Mouse (Mus musculus) kidney, embryonic 15.5 days (tissue): ENCODE measurements around the gene Rc3h2. TPM values are rescaled to one million over a fixed set of nuclear protein-coding genes. Genes with fewer than 3 reads are reported as not detected.

Experiments
- ATAC-seq: fragments of 200-750 bp; cut with Nextera tagmentation; replicated peaks from 2 replicates; pipeline ENCODE4 v1.8.0; 2017; ENCODE audit warnings: moderate TSS enrichment; ENCODE audit not compliant: low FRiP score
- H3K27ac ChIP-seq: fragments of 300-500 bp; sonication (generic); 2 replicates; pipeline ENCODE4 v1.5.1; 2015; ENCODE audit warnings: mild to moderate bottlenecking, inconsistent platforms
- H3K27me3 ChIP-seq: fragments of 300-500 bp; sonication (generic); 2 replicates; pipeline ENCODE4 v1.6.1; 2015; ENCODE audit warnings: inconsistent platforms
- H3K36me3 ChIP-seq: fragments of 300-500 bp; sonication (generic); 2 replicates; pipeline ENCODE4 v1.6.1; 2015; ENCODE audit warnings: inconsistent platforms
- H3K4me1 ChIP-seq: fragments of 300-500 bp; sonication (generic); 2 replicates; pipeline ENCODE4 v1.6.1; 2015; ENCODE audit warnings: inconsistent platforms
- H3K4me2 ChIP-seq: fragments of 300-500 bp; sonication (generic); 2 replicates; pipeline ENCODE4 v1.6.1; 2015; ENCODE audit warnings: moderate library complexity, mild to moderate bottlenecking, inconsistent platforms
- H3K4me3 ChIP-seq: fragments of 300-500 bp; sonication (generic); replicated peaks from 2 replicates; pipeline ENCODE4 v1.5.1; 2015; ENCODE audit warnings: mild to moderate bottlenecking, inconsistent platforms
- H3K9ac ChIP-seq: fragments of 300-500 bp; sonication (generic); 2 replicates; pipeline ENCODE4 v1.6.1; 2015; ENCODE audit warnings: mild to moderate bottlenecking, inconsistent platforms
- H3K9me3 ChIP-seq: fragments of 300-500 bp; sonication (generic); replicated peaks from 2 replicates; pipeline ENCODE4 v1.6.1; 2016; ENCODE audit warnings: inconsistent platforms
- WGBS: fragments of 180-500 bp; shearing (Covaris S2); methylation state at CpG from one replicate; pipeline ENCODE4 v1.1.7; 2015; ENCODE audit warnings: mixed read lengths; 5-methylcytosine and 5-hydroxymethylcytosine counted together
- polyA plus RNA-seq: library from polyadenylated mRNA; unstranded; fragments of >200 nt; fragmentation: Nextera tagmentation; extraction: Ambion mirVana; gene quantifications from 2 replicates; pipeline ENCODE4 v1.2.1, GENCODE M21; 2015

Rc3h2 gene
- polyA plus RNA-seq = 14.2 and 15.6 TPM in 2 replicates

DNA sequence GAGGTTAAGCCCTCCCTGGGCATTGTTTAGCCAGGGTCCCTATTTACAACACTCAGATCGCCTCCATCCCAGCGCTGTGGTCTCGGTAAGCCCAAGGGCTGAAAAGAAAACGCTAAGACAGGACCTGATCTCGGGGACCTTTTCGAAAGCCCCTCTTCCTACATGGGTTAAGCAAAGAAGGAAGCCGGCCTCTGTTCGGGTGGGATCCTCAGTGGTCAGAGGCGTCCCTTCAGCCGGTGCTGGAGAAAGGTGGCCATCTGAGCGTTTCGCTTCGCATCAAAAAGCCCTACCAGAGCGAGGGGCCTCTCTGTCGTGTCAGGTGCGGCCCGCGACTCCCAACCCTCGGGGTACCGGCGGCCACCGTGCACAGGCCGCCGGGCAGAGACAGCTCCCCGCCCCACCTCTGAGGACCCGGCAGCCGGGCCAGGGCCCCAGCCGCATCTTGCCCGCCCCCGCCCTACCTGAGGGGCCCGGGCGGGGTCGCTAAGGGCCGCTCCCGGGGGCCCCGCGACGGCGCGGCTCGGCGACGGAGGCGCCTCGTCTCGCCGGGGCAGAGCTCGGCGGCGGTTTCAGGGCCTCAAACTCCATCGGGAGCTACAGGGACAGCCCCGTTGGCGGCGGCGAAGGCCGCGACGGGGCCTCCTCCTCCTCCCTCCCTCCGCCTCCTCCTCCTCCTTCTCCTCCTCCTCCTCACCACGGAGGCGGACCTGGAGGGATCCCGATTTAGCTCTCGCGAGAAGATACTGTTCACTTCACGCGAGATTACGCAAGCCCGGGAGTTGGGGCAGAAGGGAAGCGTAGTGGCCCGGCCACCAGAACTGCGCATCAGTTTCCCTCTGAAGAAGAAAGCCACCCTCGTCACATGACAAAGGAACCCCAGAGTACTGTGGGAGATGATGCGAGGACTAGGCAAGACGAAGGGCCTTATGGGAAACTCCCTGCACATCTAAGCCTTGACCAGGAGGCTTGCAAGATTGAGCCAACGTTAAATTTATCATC is at the start of gene Rc3h2:
Rc3h2 (minus strand) TSS at position 598 of the 999 bp plus-strand sequence.
- peak; percentile 99 for ATAC-seq
- Histone ChIP-seq H3K9me3 (no peaks in the 10 kb centered on the region), H3K4me3 (peak within 1 kb of the TSS; percentile 99), H3K4me2 (peak within 1 kb of the TSS; percentile 69), H3K4me1 (0 out of 2 replicates have a peak, but pooled peaks cover 2% of the 10 kb centered on the region), H3K27ac (peak within 1 kb of the TSS; percentile 97), H3K36me3 (peaks cover 4% of the 10 kb centered on the region), H3K9ac (peak within 1 kb of the TSS; percentile 99), H3K27me3 (no peaks in the 10 kb centered on the region)
- under 1% methylated on average over 68 of the region's 75 CpGs for WGBS

DNA sequence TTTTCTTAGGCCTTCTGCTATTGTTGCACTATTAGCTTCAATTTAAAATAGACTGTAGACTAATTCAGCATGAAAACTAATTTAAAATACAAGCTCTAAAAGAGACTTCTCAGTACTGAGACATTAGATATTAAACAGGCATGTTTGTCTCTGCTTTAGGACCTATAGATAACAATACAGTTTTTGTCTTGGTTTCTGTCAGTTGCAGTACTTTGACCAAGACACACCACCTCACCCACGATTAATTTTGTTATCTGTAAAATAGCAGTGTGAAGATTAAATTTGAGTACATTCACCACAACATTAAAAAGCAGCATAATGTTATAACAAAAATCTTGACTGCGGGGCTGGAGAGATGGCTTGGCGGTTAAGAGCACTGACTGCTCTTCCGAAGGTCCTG is 43.6 kb upstream of the Rc3h2 start:
- Histone ChIP-seq H3K27ac (no peak overlapping the region), H3K4me2 (no peak overlapping the region), H3K9ac (no peak overlapping the region), H3K4me3 (no peak overlapping the region), H3K27me3 (no peaks in the 10 kb centered on the region), H3K36me3 (peaks cover 16% of the 10 kb centered on the region), H3K9me3 (no peaks in the 10 kb centered on the region), H3K4me1 (no peaks in the 10 kb centered on the region)
- no peak for ATAC-seq
- WGBS = 96% methylated on average over 4 of the region's 4 CpGs

DNA sequence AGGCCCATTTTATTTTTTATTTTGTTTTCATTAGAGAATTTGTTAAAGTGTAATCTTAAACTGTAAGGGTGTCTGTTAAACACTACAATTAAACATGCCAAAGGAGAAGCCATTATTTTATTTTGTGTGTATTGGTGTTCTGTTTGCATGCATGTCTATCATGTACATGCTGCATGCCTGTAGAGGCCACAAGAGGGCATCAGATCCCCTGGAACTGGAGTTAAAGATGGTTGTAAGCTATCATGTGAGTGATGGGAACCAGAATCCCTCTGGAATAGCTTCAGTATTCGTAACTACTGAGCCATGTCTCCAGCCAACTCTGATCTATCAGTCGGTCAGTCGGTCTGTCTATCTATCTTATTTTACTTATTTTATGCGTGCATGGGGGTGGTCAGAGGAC is 38.0 kb upstream of the Rc3h2 start:
- 96% methylated on average over 4 of the region's 4 CpGs for WGBS
- Histone ChIP-seq H3K36me3 (no peaks in the 10 kb centered on the region), H3K27ac (no peak overlapping the region), H3K27me3 (no peaks in the 10 kb centered on the region), H3K9me3 (no peaks in the 10 kb centered on the region), H3K4me3 (no peak overlapping the region), H3K4me1 (no peaks in the 10 kb centered on the region), H3K9ac (no peak overlapping the region), H3K4me2 (no peak overlapping the region)
- no peak for ATAC-seq

DNA sequence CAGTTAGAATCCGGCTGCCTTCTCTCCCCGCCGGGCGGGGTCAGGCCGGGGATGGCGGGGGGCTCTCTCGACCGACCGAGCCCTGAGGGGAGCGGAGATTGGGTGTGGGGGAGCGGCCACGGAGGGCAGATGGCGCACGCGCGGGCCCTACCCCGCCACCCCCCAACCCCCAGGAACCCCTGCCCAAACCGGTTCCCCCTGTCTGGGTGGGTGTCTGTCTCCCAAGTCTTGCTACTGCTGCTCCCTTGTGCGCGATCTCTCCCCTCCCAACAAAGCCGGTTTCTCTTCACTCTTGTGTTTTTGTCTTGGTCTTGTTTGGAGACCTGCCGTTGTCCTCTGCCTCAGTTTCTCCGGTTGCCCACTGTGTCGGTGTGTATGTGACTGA is 29.7 kb upstream of the Rc3h2 start:
- H3K9ac ChIP-seq = peak overlapping the region; percentile 91
- H3K4me1 ChIP-seq = peaks cover 16% of the 10 kb centered on the region
- H3K36me3 ChIP-seq = 0 out of 2 replicates have a peak, but pooled peaks cover 5% of the 10 kb centered on the region
- no peaks in the 10 kb centered on the region for H3K27me3 ChIP-seq
- no peaks in the 10 kb centered on the region for H3K9me3 ChIP-seq
- under 1% methylated on average over 21 of the region's 24 CpGs for WGBS
- peak overlapping the region; percentile 84 for H3K4me2 ChIP-seq
- peak; percentile 88 for ATAC-seq
- peak overlapping the region; percentile 96 for H3K4me3 ChIP-seq
- H3K27ac ChIP-seq = peak overlapping the region; percentile 89

DNA sequence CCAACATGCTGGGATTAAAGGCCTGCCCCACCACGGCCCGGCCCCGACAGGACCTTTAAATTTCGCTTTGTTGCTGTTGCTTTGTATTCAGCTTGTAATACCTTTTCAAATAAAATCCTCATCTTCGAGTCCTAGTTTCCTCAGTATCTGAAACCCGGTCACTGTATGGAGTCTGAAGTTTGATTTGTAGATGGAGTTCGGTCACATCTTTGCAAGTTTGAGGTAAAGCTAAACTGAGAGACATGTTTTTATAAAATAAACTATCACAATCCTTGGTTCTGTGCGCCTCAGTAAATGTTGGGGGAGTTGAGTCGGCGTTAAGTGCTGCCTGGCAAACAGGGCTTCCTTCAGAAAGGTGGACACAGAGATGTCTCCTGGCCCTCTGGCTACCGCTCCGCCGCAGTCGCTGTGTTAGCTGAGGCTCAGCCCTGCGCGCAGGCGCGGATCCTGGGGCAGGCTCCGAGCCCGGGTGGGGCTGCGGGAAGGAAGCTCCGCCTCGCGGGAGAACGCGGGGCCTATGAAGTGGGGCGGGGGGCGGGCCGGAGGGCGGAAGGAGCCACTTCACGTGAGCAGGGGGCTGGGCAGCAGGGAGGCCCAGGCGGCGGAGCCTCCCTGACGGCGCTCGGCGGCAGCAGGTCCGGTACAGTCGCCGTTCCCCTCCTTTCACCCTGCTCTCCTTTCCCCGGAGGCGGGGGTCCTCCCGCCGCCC is 29.1 kb upstream of the Rc3h2 start:
- peaks cover 16% of the 10 kb centered on the region for H3K4me1 ChIP-seq
- H3K9me3 ChIP-seq = no peaks in the 10 kb centered on the region
- 7% methylated on average over 43 of the region's 44 CpGs for WGBS
- peak overlapping the region; percentile 91 for H3K9ac ChIP-seq
- 0 out of 2 replicates have a peak, but pooled peaks cover 6% of the 10 kb centered on the region for H3K36me3 ChIP-seq
- peak overlapping the region; percentile 84 for H3K4me2 ChIP-seq
- peak overlapping the region; percentile 96 for H3K4me3 ChIP-seq
- no peaks in the 10 kb centered on the region for H3K27me3 ChIP-seq
- peak overlapping the region; percentile 89 for H3K27ac ChIP-seq
- ATAC-seq = peak; percentile 100

DNA sequence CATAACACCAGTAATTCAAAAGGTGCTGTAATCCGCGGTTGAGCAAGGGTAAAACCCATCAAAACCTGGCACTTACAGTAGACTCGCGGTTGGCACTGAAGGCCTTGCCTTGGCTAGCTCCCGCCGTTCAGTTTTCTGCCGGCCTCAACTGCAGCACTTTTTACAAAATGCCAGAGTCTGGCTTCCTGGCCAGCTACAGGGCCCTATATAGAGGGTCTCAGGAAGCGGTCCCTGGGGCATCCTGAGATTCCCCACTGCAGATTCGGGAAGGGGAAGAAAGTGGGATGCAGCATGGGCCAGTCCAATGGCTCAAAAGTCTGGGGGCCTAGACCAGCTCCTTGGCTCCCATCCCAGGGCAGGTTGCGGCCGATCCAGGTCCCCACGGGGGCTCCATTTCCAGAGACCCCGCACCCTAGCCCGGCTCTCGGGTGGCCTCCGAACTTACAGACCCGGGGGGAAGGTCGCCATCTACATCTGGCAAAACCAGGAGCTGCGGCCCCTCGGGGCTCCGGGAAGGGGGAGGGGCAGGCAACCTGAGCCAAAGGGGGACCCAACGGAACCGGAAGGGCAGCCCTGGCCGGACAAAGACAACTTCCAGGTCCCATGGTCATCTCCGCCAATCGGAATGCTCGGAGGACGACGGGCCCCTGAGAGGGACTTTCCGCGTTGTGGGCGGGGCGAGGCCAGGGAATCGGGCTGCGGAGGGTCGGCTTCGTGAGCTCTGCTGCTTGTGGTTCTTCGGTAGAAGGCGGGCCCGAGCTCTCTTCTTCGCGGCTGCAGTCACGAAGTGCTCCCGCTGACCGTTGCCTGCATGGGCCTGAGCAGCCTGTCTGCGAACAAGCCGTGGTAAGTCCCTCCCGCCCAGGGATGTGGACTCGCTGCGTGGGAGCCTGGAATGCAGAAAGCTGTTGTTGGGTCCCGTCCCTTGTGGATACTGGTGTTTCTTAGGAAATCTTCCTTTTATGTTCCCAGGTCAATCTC is 20.2 kb upstream of the Rc3h2 start, which contains the start of the genes Zbtb26, Zbtb6 and Rabgap1:
Zbtb26 (minus strand) TSS at position 525 of the 981 bp plus-strand sequence.
Zbtb6 (minus strand) TSS at position 561 of the 981 bp plus-strand sequence.
Rabgap1 (plus strand) TSS at position 669 of the 981 bp plus-strand sequence.
- peak within 1 kb of the TSS; percentile 89 for H3K9ac ChIP-seq
- peak within 1 kb of the TSS; percentile 70 for H3K4me2 ChIP-seq
- ATAC-seq = peak; percentile 100
- no peaks in the 10 kb centered on the region for H3K9me3 ChIP-seq
- WGBS = 0% methylated on average over 51 of the region's 51 CpGs
- H3K4me1 ChIP-seq = peaks cover 25% of the 10 kb centered on the region
- no peaks in the 10 kb centered on the region for H3K27me3 ChIP-seq
- peak within 1 kb of the TSS; percentile 84 for H3K4me3 ChIP-seq
- H3K36me3 ChIP-seq = 0 out of 2 replicates have a peak, but pooled peaks cover 12% of the 10 kb centered on the region
- H3K27ac ChIP-seq = peak within 1 kb of the TSS; percentile 93

DNA sequence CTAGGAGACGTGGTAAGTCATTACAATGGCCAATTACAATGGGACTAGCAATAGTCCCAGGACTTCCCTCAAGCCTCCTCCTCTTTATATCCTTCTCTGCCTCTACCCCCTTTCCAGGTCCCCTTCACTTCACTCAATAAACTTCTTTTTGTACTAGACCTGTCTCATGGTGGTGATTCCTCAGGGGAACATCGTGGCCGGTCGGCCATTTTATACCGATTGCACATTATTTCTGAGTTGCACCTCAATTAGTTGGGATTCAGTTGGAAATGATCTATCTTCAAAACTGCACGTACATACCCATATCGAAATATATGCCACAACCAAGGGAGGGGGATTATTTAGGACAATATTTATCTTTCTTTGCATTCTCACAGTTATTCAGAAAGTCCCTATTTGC is 8.9 kb upstream of the Rc3h2 start:
- WGBS = 22% methylated on average over 7 of the region's 7 CpGs
- Histone ChIP-seq H3K4me2 (peak overlapping the region; percentile 71), H3K9me3 (no peaks in the 10 kb centered on the region), H3K4me3 (peak overlapping the region; percentile 72), H3K27ac (peak overlapping the region; percentile 95), H3K4me1 (peaks cover 9% of the 10 kb centered on the region), H3K36me3 (peaks cover 28% of the 10 kb centered on the region), H3K9ac (peak overlapping the region; percentile 72), H3K27me3 (no peaks in the 10 kb centered on the region)
- 0 out of 2 replicates have a peak, but pooled peaks have one; percentile 23 for ATAC-seq

DNA sequence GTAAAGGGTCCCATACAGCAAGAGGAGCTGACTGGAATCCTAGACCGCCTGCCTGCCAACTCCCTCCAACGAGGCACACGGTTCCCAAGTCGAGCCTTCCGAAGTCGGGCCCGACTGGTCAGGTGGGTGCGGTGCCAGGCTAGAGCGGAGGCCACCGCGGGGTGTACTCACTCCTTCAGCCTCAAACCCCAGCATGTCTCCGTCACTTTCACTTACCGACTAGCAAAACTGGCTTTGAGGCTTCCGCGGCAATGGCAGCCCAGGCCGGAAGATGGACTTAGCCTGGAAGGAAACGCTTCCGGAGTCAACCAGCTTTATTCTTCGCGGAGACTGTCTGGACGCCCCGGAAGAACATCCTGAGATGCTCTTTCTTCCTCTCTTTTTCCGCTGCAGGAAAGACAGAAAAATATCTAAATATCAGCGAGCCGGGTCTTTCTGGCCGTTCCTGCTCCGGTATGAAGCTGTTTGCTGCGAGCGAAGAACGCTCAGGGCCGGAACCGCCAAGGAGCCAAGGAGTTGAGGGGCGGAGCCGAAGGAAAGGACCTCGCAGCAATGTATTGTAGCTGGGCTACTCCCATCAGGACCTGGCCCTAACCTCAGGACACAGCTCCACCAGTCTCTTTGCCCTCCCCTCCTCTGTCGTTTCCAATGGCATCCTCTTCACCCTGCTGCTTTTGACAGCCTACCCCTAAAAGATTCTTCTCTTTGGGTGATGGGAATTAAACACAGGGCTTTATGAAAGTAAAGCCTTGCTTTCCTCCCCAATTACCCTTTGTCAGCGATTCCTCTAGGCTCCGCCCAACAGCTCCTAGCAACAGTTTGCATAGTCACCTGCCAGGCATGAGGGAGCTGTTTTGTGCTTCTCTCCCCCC is 8.1 kb upstream of the Rc3h2 start:
- peaks cover 9% of the 10 kb centered on the region for H3K4me1 ChIP-seq
- H3K4me3 ChIP-seq = peak overlapping the region; percentile 72
- H3K36me3 ChIP-seq = peaks cover 20% of the 10 kb centered on the region
- no peaks in the 10 kb centered on the region for H3K9me3 ChIP-seq
- H3K9ac ChIP-seq = peak overlapping the region; percentile 72
- peak overlapping the region; percentile 95 for H3K27ac ChIP-seq
- no peaks in the 10 kb centered on the region for H3K27me3 ChIP-seq
- under 1% methylated on average over 38 of the region's 38 CpGs for WGBS
- H3K4me2 ChIP-seq = peak overlapping the region; percentile 71
- peak; percentile 97 for ATAC-seq

DNA sequence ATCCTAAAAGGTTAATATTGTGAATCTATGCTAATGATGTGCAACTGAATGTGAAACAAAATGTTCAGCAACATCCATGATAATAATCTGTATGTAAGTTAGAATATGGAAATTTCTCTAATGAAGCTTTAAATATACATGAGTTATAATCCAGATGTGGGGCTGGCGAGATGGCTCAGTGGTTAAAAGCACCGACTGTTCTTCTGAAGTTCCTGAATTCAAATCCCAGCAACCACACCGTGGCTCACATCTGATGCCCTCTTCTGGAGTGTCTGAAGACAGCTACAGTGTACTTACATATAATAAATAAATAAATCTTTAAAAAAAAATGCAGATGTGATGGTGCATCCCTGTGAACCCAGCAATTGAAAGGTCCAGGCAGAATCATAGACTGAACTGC is 968 bp upstream of the Rc3h2 start:
- Histone ChIP-seq H3K4me1 (0 out of 2 replicates have a peak, but pooled peaks cover 2% of the 10 kb centered on the region), H3K36me3 (peaks cover 10% of the 10 kb centered on the region), H3K4me2 (no peak overlapping the region), H3K27ac (no peak overlapping the region), H3K9me3 (no peaks in the 10 kb centered on the region), H3K9ac (no peak overlapping the region), H3K4me3 (no peak overlapping the region), H3K27me3 (no peaks in the 10 kb centered on the region)
- WGBS = 63% methylated on average over 3 of the region's 3 CpGs
- no peak for ATAC-seq

DNA sequence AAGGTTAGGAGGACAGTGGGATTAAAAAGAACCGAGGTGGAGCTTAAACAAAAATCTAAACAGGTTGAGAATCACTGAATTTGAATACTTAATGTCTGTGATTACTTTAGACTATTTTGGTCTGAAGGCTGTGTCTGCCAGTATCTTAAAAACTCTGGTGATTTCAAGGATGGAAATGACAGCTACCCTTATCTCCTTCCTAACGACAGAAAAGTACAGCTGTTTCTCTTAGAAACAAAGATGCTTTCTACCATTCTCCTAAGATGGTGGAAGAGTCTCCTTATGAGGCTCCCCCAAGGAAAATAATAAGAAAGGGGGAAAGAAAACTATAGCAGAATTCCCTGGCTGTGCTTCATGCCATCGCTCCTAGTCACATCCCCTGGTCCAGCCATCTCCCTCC is 800 bp downstream of the Rc3h2 start:
- H3K27ac ChIP-seq = peak overlapping the region; percentile 97
- ATAC-seq = no peak
- peak overlapping the region; percentile 69 for H3K4me2 ChIP-seq
- peaks cover 3% of the 10 kb centered on the region; the same call in 1 of the 2 replicates for H3K36me3 ChIP-seq
- 0 out of 2 replicates have a peak, but pooled peaks cover 2% of the 10 kb centered on the region for H3K4me1 ChIP-seq
- no peaks in the 10 kb centered on the region for H3K27me3 ChIP-seq
- H3K9me3 ChIP-seq = no peaks in the 10 kb centered on the region
- H3K9ac ChIP-seq = peak overlapping the region; percentile 99
- H3K4me3 ChIP-seq = peak overlapping the region; percentile 99
- 5% methylated on average over 3 of the region's 3 CpGs for WGBS
